Mouse (Mus musculus): Measurements from ENCODE around the gene Prkci.

GRCm38 (mm10) chr3:30976991-30977603 lies 18.4 kb upstream of the Prkci start:
- TF ChIP-seq CTCF (IDR thresholded peaks at IDR 0.05; ENCODE audit: extremely low read depth, insufficient read depth, low read length) (no peak), POLR2A (IDR thresholded peaks at IDR 0.05; ENCODE audit: extremely low read depth, insufficient read depth, low read length) (no peak)
